10 mouse cellular contexts compared by ENCODE assay signal in genomic region chr2:27125979-27126378, GRCm38 (mm10). TPM values are rescaled to one million over a fixed set of nuclear protein-coding genes. Genes with fewer than 3 reads are reported as not detected.
DNase-seq lines count a peak whose midpoint lies in the region; ATAC-seq and TF ChIP-seq lines count a peak whose summit lies in the region.
"Had no signal": no experiment of that assay in that cellular context is flagged by ENCODE, and none has a peak within 500 bp of the region (broad histone marks: within the 10 kb centered on the region; RNA-seq: fewer than 3 reads in every experiment).

No protein-coding gene starts in this region.

- no peak overlapping the region for H3K9ac ChIP-seq in hindbrain, postnatal 0 days (replicated peaks; ENCODE audit: low read length)
- no peak overlapping the region for H3K9ac ChIP-seq in hindbrain, embryonic 16.5 days (ENCODE audit: low read depth, low read length)
- H3K9ac ChIP-seq in liver, adult 2 months (ENCODE audit: low read depth, low read length): no peak overlapping the region
- H3K9ac ChIP-seq: embryonic facial prominence, embryonic 15.5 days; liver, embryonic 15.5 days had no signal

- peak; percentile 85 for TF ChIP-seq CTCF in hindbrain, postnatal 0 days (IDR thresholded peaks at IDR 0.05; ENCODE audit: low read depth)
- peak; percentile 63 for TF ChIP-seq CTCF in C2C12 (IDR thresholded peaks at IDR 0.05; ENCODE audit: control insufficient read depth, insufficient read depth, insufficient read length)
- peak; percentile 93 for TF ChIP-seq CTCF in liver, adult 2 months (IDR thresholded peaks at IDR 0.05; ENCODE audit: low read depth, low read length)

- no peaks in the 10 kb centered on the region for H3K79me3 ChIP-seq in C2C12 (ENCODE audit: low read depth)

- no peaks in the 10 kb centered on the region for H3K27me3 ChIP-seq in hindbrain, postnatal 0 days (ENCODE audit: insufficient read depth, low read length)
- H3K27me3 ChIP-seq in hindbrain, embryonic 16.5 days (replicated peaks; ENCODE audit: control insufficient read depth, insufficient read depth, low read length): no peaks in the 10 kb centered on the region; the same call in 1 of the 2 replicates
- peaks cover 48% of the 10 kb centered on the region for H3K27me3 ChIP-seq in C2C12 (ENCODE audit: control insufficient read depth, insufficient read depth, insufficient read length)
- H3K27me3 ChIP-seq in embryonic facial prominence, embryonic 10.5 days (replicated peaks; ENCODE audit: low read depth, poor library complexity, severe bottlenecking): peaks cover 18% of the 10 kb centered on the region; the same call in 1 of the 2 replicates
- H3K27me3 ChIP-seq in liver, adult 2 months (ENCODE audit: control insufficient read depth, insufficient read depth, low read length): no peaks in the 10 kb centered on the region
- H3K27me3 ChIP-seq: embryonic facial prominence, embryonic 15.5 days had no signal

- WGBS in hindbrain, postnatal 0 days: 47% methylated on average over 10 of the region's 10 CpGs
- 45% methylated on average over 10 of the region's 10 CpGs for WGBS in hindbrain, embryonic 16.5 days
- 41% methylated on average over 10 of the region's 10 CpGs for WGBS in embryonic facial prominence, embryonic 10.5 days
- WGBS in liver, adult 2 months: 31% methylated on average over 10 of the region's 10 CpGs

- no peak for ATAC-seq in hindbrain, postnatal 0 days
- no peak for ATAC-seq in hindbrain, embryonic 16.5 days

- peaks cover 17% of the 10 kb centered on the region for H3K4me1 ChIP-seq in hindbrain, postnatal 0 days (ENCODE audit: insufficient read depth, low read length)
- peaks cover 18% of the 10 kb centered on the region for H3K4me1 ChIP-seq in hindbrain, embryonic 16.5 days (ENCODE audit: control insufficient read depth, insufficient read depth, low read depth, low read length)
- peaks cover 22% of the 10 kb centered on the region for H3K4me1 ChIP-seq in embryonic facial prominence, embryonic 10.5 days
- 0 out of 2 replicates have a peak, but pooled peaks cover 1% of the 10 kb centered on the region for H3K4me1 ChIP-seq in liver, adult 2 months (ENCODE audit: control insufficient read depth, insufficient read depth, low read length)
- H3K4me1 ChIP-seq: liver, embryonic 15.5 days had no signal

- H3ac ChIP-seq in C2C12 (ENCODE audit: control insufficient read depth, insufficient read length, low read depth): no peak overlapping the region

- H3K79me2 ChIP-seq in C2C12 (ENCODE audit: control insufficient read depth, insufficient read depth): no peaks in the 10 kb centered on the region
- H3K79me2 ChIP-seq in liver, adult 2 months (ENCODE audit: control insufficient read depth, insufficient read depth, low read length): no peaks in the 10 kb centered on the region

- H3K27ac ChIP-seq in hindbrain, postnatal 0 days: no peak overlapping the region
- no peak overlapping the region for H3K27ac ChIP-seq in hindbrain, embryonic 16.5 days (ENCODE audit: low read depth, low read length)
- no peak overlapping the region for H3K27ac ChIP-seq in embryonic facial prominence, embryonic 10.5 days (replicated peaks)
- no peak overlapping the region for H3K27ac ChIP-seq in liver, adult 2 months (replicated peaks; ENCODE audit: insufficient read depth, low read depth, low read length)
- H3K27ac ChIP-seq: embryonic facial prominence, embryonic 15.5 days; liver, embryonic 15.5 days had no signal

- H3K4me2 ChIP-seq in hindbrain, postnatal 0 days (ENCODE audit: low read depth, low read length): no peak overlapping the region
- no peak overlapping the region for H3K4me2 ChIP-seq in hindbrain, embryonic 16.5 days (ENCODE audit: low read length)
- H3K4me2 ChIP-seq: embryonic facial prominence, embryonic 15.5 days; liver, embryonic 15.5 days had no signal

- no peaks in the 10 kb centered on the region for H3K9me3 ChIP-seq in hindbrain, postnatal 0 days (ENCODE audit: low read length)
- no peaks in the 10 kb centered on the region for H3K9me3 ChIP-seq in hindbrain, embryonic 16.5 days (ENCODE audit: control insufficient read depth, low read length)
- no peaks in the 10 kb centered on the region for H3K9me3 ChIP-seq in embryonic facial prominence, embryonic 10.5 days
- H3K9me3 ChIP-seq: embryonic facial prominence, embryonic 15.5 days; liver, embryonic 15.5 days had no signal

- TF ChIP-seq POLR2A in liver, adult 2 months (IDR thresholded peaks at IDR 0.05; ENCODE audit: extremely low read depth, insufficient read depth, low read length): no peak

- no peaks in the 10 kb centered on the region for H3K36me3 ChIP-seq in hindbrain, postnatal 0 days (ENCODE audit: insufficient read depth, low read length)
- H3K36me3 ChIP-seq in hindbrain, embryonic 16.5 days (ENCODE audit: control insufficient read depth, insufficient read depth, low read length): no peaks in the 10 kb centered on the region
- H3K36me3 ChIP-seq in C2C12 (ENCODE audit: control insufficient read depth, insufficient read depth): no peaks in the 10 kb centered on the region
- no peaks in the 10 kb centered on the region for H3K36me3 ChIP-seq in embryonic facial prominence, embryonic 10.5 days (replicated peaks)
- no peaks in the 10 kb centered on the region for H3K36me3 ChIP-seq in liver, adult 2 months (ENCODE audit: control insufficient read depth, insufficient read depth, low read length)
- H3K36me3 ChIP-seq: embryonic facial prominence, embryonic 15.5 days; liver, embryonic 15.5 days had no signal

- no peak overlapping the region for H3K4me3 ChIP-seq in hindbrain, postnatal 0 days (ENCODE audit: low read length)
- no peak overlapping the region for H3K4me3 ChIP-seq in hindbrain, embryonic 16.5 days (ENCODE audit: low read length)
- no peak overlapping the region for H3K4me3 ChIP-seq in C2C12 (ENCODE audit: insufficient read depth, poor library complexity, severe bottlenecking)
- H3K4me3 ChIP-seq in embryonic facial prominence, embryonic 10.5 days: no peak overlapping the region
- no peak overlapping the region for H3K4me3 ChIP-seq in liver, adult 2 months (ENCODE audit: insufficient read depth, low read depth, low read length)
- H3K4me3 ChIP-seq: embryonic facial prominence, embryonic 15.5 days; liver, embryonic 15.5 days had no signal

- peak; percentile 50 for DNase-seq in hindbrain, postnatal 0 days (ENCODE audit: low spot score)
- DNase-seq in ZHBTc4 (ENCODE audit: low read depth, low spot score): peak; percentile 74
- peak; percentile 64 for DNase-seq in embryonic facial prominence, embryonic 10.5 days (ENCODE audit: low spot score)
- DNase-seq in liver, adult 2 months (ENCODE audit: extremely low read depth, low read depth, low spot score): peak; percentile 21
- peak; percentile 34 for DNase-seq in spleen, adult 12 weeks (ENCODE audit: low spot score)
- DNase-seq in Muller cell, postnatal 12 days (ENCODE audit: inconsistent ontology term): no peak

TF ChIP-seq in C2C12, 6 proteins besides CTCF, POLR2A, EP300 and RAD21:
- TF ChIP-seq MAX (IDR thresholded peaks at IDR 0.05) (no peak), USF1 (IDR thresholded peaks at IDR 0.05; ENCODE audit: low read depth) (no peak), MYOG (IDR thresholded peaks at IDR 0.05; ENCODE audit: control insufficient read depth, extremely low read depth, insufficient read length) (no peak), CEBPB (IDR thresholded peaks at IDR 0.05; ENCODE audit: low read depth) (no peak), MYOD1 (IDR thresholded peaks at IDR 0.05; ENCODE audit: control insufficient read depth, insufficient read length, low read depth) (no peak), FOSL1 (IDR thresholded peaks at IDR 0.05; ENCODE audit: insufficient read depth, low read length, poor library complexity, severe bottlenecking) (no peak)

RNA-seq across cellular contexts. Expression of gene Fam163b, which starts 16.3 kb away (rescaled TPM):
- 7.1 and 8.5 TPM in 2 replicates for total RNA-seq in hindbrain, postnatal 0 days (2014; rRNA removed)
- polyA plus RNA-seq in hindbrain, postnatal 0 days (2015; fragmentation: Nextera tagmentation; extraction: Ambion mirVana): 9.6 and 10.3 TPM in 2 replicates
- polyA plus RNA-seq in hindbrain, embryonic 16.5 days (2015; fragmentation: Nextera tagmentation; extraction: Ambion mirVana): 10.2 and 10.3 TPM in 2 replicates
- not detected for polyA plus RNA-seq in C2C12 (2012; fragmentation: generic; extraction: Trizol)
- polyA plus RNA-seq in embryonic facial prominence, embryonic 10.5 days (2016; fragmentation: Nextera tagmentation; extraction: Ambion mirVana): 0.06 and 0.10 TPM in 2 replicates
- not detected in 2 replicates for total RNA-seq in liver, adult 2 months (2014; rRNA removed)
- not detected in 2 replicates for polyA plus RNA-seq in liver, adult 2 months (2012; rRNA removed)
- polyA plus RNA-seq: liver, embryonic 15.5 days had no signal

RNA-seq across cellular contexts. Expression of gene Dbh, which starts 39.1 kb away (rescaled TPM):
- total RNA-seq in hindbrain, postnatal 0 days (2014; rRNA removed): 14.0 and 16.5 TPM in 2 replicates
- 9.3 and 11.2 TPM in 2 replicates for polyA plus RNA-seq in hindbrain, postnatal 0 days (2015; fragmentation: Nextera tagmentation; extraction: Ambion mirVana)
- polyA plus RNA-seq in hindbrain, embryonic 16.5 days (2015; fragmentation: Nextera tagmentation; extraction: Ambion mirVana): 4.9 and 5.8 TPM in 2 replicates
- 0.06 TPM for polyA plus RNA-seq in C2C12 (2012; fragmentation: generic; extraction: Trizol)
- polyA plus RNA-seq in embryonic facial prominence, embryonic 10.5 days (2016; fragmentation: Nextera tagmentation; extraction: Ambion mirVana): 0.25 and 0.87 TPM in 2 replicates
- under 0.01 and 0.20 TPM in 2 replicates for total RNA-seq in liver, adult 2 months (2014; rRNA removed)
- not detected in 2 replicates for polyA plus RNA-seq in liver, adult 2 months (2012; rRNA removed)

RNA-seq across cellular contexts. Expression of gene Adamtsl2, which starts 46.8 kb away (rescaled TPM):
- total RNA-seq in hindbrain, postnatal 0 days (2014; rRNA removed): 8.7 and 9.9 TPM in 2 replicates
- 4.4 and 5.3 TPM in 2 replicates for polyA plus RNA-seq in hindbrain, postnatal 0 days (2015; fragmentation: Nextera tagmentation; extraction: Ambion mirVana)
- polyA plus RNA-seq in hindbrain, embryonic 16.5 days (2015; fragmentation: Nextera tagmentation; extraction: Ambion mirVana): 9.6 and 11.8 TPM in 2 replicates
- 0.04 TPM for polyA plus RNA-seq in C2C12 (2012; fragmentation: generic; extraction: Trizol)
- 2.1 and 3.0 TPM in 2 replicates for polyA plus RNA-seq in embryonic facial prominence, embryonic 10.5 days (2016; fragmentation: Nextera tagmentation; extraction: Ambion mirVana)
- total RNA-seq in liver, adult 2 months (2014; rRNA removed): 3.5 and 4.4 TPM in 2 replicates
- polyA plus RNA-seq in liver, adult 2 months (2012; rRNA removed): 4.4 and 6.7 TPM in 2 replicates

RNA-seq across cellular contexts. Expression of gene Mymk, which starts 54.0 kb away (rescaled TPM):
- not detected in 2 replicates for total RNA-seq in hindbrain, postnatal 0 days (2014; rRNA removed)
- 0.19 and 0.30 TPM in 2 replicates for polyA plus RNA-seq in hindbrain, postnatal 0 days (2015; fragmentation: Nextera tagmentation; extraction: Ambion mirVana)
- polyA plus RNA-seq in hindbrain, embryonic 16.5 days (2015; fragmentation: Nextera tagmentation; extraction: Ambion mirVana): 0.21 and 3.5 TPM in 2 replicates
- 3.8 TPM for polyA plus RNA-seq in C2C12 (2012; fragmentation: generic; extraction: Trizol)
- polyA plus RNA-seq in embryonic facial prominence, embryonic 10.5 days (2016; fragmentation: Nextera tagmentation; extraction: Ambion mirVana): 0.17 TPM in 1 of 2 replicates, not detected in the other
- not detected in 2 replicates for total RNA-seq in liver, adult 2 months (2014; rRNA removed)
- not detected in 2 replicates for polyA plus RNA-seq in liver, adult 2 months (2012; rRNA removed)
